Mouse (Mus musculus) cerebellum, adult 2 months (tissue): Measurements from ENCODE around the gene Ap5s1.

Experiments used
- CTCF ChIP-seq: fragments of 200-500 bp; IDR thresholded peaks from 2 replicates; pipeline ENCODE4 v1.5.1; 2011; ENCODE audit warnings: low read depth, mild to moderate bottlenecking, control low read depth, low read length, moderate library complexity, borderline replicate concordance; ENCODE audit not compliant: insufficient read depth
- POLR2A ChIP-seq: fragments of 200-500 bp; IDR thresholded peaks from 2 replicates; pipeline ENCODE4 v1.6.1; 2011; ENCODE audit warnings: low read length, control low read depth, borderline replicate concordance; ENCODE audit not compliant: insufficient read depth

DNA sequence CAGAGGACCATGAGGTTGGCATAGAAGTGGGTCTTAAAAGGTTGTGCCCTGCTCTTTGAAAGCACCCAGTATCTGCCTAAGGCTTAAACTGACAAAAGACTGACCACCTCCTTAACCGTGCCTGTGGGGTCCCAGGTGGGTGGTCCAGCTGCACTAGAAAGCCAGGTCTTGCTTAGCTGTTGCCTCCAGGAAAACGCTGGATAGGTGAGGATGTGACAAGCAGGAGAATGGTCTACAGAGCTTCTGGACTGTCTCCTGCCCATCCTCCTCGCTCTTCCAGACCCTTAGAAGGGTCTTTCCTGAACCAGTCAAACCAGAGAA lies 19.3 kb upstream of the Ap5s1 start:
- no peak for TF ChIP-seq POLR2A
- TF ChIP-seq CTCF = no peak
